Mouse (Mus musculus) neural tube, embryonic 12.5 days (tissue): ENCODE results near the gene Tom1l2. TPM values are rescaled to one million over a fixed set of nuclear protein-coding genes. Genes with fewer than 3 reads are reported as not detected.

Experiments
- ATAC-seq: fragments of 200-750 bp; cut with Nextera tagmentation; 2 replicates; pipeline ENCODE4 v1.8.0; 2017; ENCODE audit warnings: low read depth, mild to moderate bottlenecking, moderate TSS enrichment, moderate library complexity; ENCODE audit not compliant: low FRiP score
- H3K27ac ChIP-seq: fragments of 300-500 bp; sonication (generic); 2 replicates; pipeline ENCODE4 v1.5.1; 2016
- H3K27me3 ChIP-seq: fragments of 300-500 bp; sonication (generic); replicated peaks from 2 replicates; pipeline ENCODE4 v1.6.1; 2016; ENCODE audit warnings: mild to moderate bottlenecking
- H3K36me3 ChIP-seq: fragments of 300-500 bp; sonication (generic); 2 replicates; pipeline ENCODE4 v1.6.1; 2016; ENCODE audit warnings: mild to moderate bottlenecking
- H3K4me1 ChIP-seq: fragments of 300-500 bp; sonication (generic); 2 replicates; pipeline ENCODE4 v1.6.1; 2016
- H3K4me2 ChIP-seq: fragments of 300-500 bp; sonication (generic); replicated peaks from 2 replicates; pipeline ENCODE4 v1.6.1; 2016; ENCODE audit warnings: mild to moderate bottlenecking
- H3K4me3 ChIP-seq: fragments of 300-500 bp; sonication (generic); 2 replicates; pipeline ENCODE4 v1.5.1; 2016
- H3K9ac ChIP-seq: fragments of 300-500 bp; sonication (generic); 2 replicates; pipeline ENCODE4 v1.6.1; 2016; ENCODE audit warnings: mild to moderate bottlenecking
- H3K9me3 ChIP-seq: fragments of 300-500 bp; sonication (generic); 2 replicates; pipeline ENCODE4 v1.6.1; 2016; ENCODE audit warnings: mild to moderate bottlenecking
- WGBS: fragments of 180-500 bp; shearing (Covaris S2); methylation state at CpG from one replicate; pipeline ENCODE4 v1.1.7; 2016; 5-methylcytosine and 5-hydroxymethylcytosine counted together
- polyA plus RNA-seq: library from polyadenylated mRNA; unstranded; fragments of >200 nt; fragmentation: Nextera tagmentation; extraction: Ambion mirVana; gene quantifications from 2 replicates; pipeline ENCODE4 v1.2.1, GENCODE M21; 2016

Gene Tom1l2
- polyA plus RNA-seq, 1 experiment from 2014 or later: 46.7 TPM

GRCm38 (mm10) chr11:60254308-60254707 lies 98.4 kb downstream of the Tom1l2 start:
- 87% methylated on average over 5 of the region's 5 CpGs for WGBS
- H3K36me3 ChIP-seq: peaks cover 17% of the 10 kb centered on the region
- no peaks in the 10 kb centered on the region for H3K9me3 ChIP-seq
- H3K4me3 ChIP-seq: no peak overlapping the region
- H3K9ac ChIP-seq: no peak overlapping the region
- ATAC-seq: no peak
- H3K4me1 ChIP-seq: peaks cover 15% of the 10 kb centered on the region
- no peak overlapping the region for H3K27ac ChIP-seq
- H3K27me3 ChIP-seq: no peaks in the 10 kb centered on the region
- H3K4me2 ChIP-seq: no peak overlapping the region

GRCm38 (mm10) chr11:60253546-60253945 lies 99.2 kb downstream of the Tom1l2 start:
- ATAC-seq: no peak
- no peak overlapping the region for H3K9ac ChIP-seq
- no peak overlapping the region for H3K27ac ChIP-seq
- peaks cover 11% of the 10 kb centered on the region for H3K36me3 ChIP-seq
- no peaks in the 10 kb centered on the region for H3K9me3 ChIP-seq
- WGBS: 92% methylated on average over 2 of the region's 2 CpGs
- H3K4me2 ChIP-seq: no peak overlapping the region
- H3K4me1 ChIP-seq: peaks cover 19% of the 10 kb centered on the region
- no peak overlapping the region for H3K4me3 ChIP-seq
- H3K27me3 ChIP-seq: no peaks in the 10 kb centered on the region

- Histone ChIP-seq H3K4me1 (peaks cover 14% of the 10 kb centered on the region), H3K4me3 (no peak overlapping the region), H3K9ac (no peak overlapping the region), H3K36me3 (peaks cover 4% of the 10 kb centered on the region; the same call in 1 of the 2 replicates), H3K27ac (no peak overlapping the region), H3K4me2 (no peak overlapping the region), H3K9me3 (no peaks in the 10 kb centered on the region), H3K27me3 (no peaks in the 10 kb centered on the region)
- ATAC-seq: no peak
- 59% methylated on average over 6 of the region's 6 CpGs for WGBS
Observed at GRCm38 (mm10) chr11:60250971-60251643, 101.6 kb downstream of the Tom1l2 start.

DNA sequence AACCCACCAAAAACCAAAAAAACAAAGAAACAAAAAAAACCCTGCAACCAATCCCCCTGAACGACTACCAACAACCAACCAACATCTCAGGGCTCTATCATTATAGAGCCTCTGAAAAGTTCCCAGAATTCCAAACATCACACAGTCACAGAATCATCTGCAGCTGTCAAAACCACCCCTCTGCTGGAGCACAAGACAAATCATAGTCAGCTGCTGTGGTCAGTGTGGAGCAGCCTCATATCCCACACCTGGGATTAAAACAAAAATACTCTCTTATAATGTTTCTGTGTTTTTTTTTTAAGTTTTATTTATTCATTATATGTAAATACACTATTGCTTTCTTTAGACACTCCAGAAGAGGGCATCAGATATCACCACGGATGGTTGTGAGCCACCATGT lies 102.8 kb downstream of the Tom1l2 start:
- no peak overlapping the region for H3K4me2 ChIP-seq
- 91% methylated on average over 2 of the region's 2 CpGs for WGBS

GRCm38 (mm10) chr11:60248596-60249404 lies 103.9 kb downstream of the Tom1l2 start:
- Histone ChIP-seq H3K36me3 (peaks cover 2% of the 10 kb centered on the region; the same call in 1 of the 2 replicates), H3K9me3 (no peaks in the 10 kb centered on the region), H3K4me3 (no peak overlapping the region), H3K9ac (no peak overlapping the region), H3K27me3 (no peaks in the 10 kb centered on the region), H3K4me1 (peaks cover 6% of the 10 kb centered on the region; the same call in 1 of the 2 replicates), H3K4me2 (no peak overlapping the region), H3K27ac (no peak overlapping the region)
- ATAC-seq: no peak
- 41% methylated on average over 13 of the region's 13 CpGs for whole genome bisulfite sequencing

More for the DNA sequence above, 102.8 kb downstream of the Tom1l2 start:
- Histone ChIP-seq H3K9ac (no peak overlapping the region), H3K36me3 (peaks cover 5% of the 10 kb centered on the region; the same call in 1 of the 2 replicates), H3K27me3 (no peaks in the 10 kb centered on the region), H3K4me1 (peaks cover 6% of the 10 kb centered on the region; the same call in 1 of the 2 replicates), H3K27ac (no peak overlapping the region), H3K4me3 (no peak overlapping the region), H3K9me3 (no peaks in the 10 kb centered on the region)
- no peak for ATAC-seq

DNA sequence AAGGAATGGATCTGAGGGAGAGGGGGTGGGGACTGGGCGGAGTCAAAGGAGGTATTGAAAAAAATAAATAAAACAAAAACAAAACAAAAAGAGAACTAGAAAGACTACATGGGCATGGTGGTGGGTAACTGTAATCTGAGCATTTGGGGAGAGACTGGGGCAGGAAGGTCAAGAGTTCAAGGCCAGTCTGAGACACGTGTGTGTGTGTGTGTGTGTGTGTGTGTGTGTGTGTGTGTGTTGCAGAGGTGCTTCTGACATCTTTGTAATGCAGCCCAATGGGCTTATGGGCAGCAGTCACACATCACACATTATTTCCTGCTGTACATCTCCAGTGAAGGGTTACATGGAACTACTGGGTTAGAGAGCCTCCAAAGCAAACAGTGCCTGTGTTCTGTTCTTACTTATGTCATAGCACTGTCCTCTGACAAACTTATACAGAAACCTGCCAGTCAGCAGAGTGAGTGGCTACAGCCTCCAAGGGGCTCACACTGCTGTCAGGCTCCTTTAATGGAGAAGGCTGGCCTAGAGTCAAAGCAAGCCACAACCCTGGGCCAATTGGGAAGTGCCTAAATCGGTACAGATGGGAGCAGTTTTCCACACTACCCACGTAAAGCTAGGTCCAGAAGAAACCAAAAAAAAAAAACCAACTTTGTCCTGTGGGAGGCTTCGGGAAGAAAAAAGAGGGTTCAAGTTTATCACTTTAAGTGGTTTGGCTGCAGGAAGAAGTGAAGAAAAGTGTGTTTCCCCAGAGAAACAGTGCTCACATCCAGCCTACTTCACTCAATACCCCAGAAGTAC lies 104.8 kb downstream of the Tom1l2 start:
- Histone ChIP-seq H3K27ac (no peak overlapping the region), H3K9ac (no peak overlapping the region), H3K4me2 (no peak overlapping the region), H3K9me3 (no peaks in the 10 kb centered on the region), H3K4me1 (peaks cover 6% of the 10 kb centered on the region; the same call in 1 of the 2 replicates), H3K27me3 (no peaks in the 10 kb centered on the region), H3K4me3 (no peak overlapping the region), H3K36me3 (peaks cover 2% of the 10 kb centered on the region; the same call in 1 of the 2 replicates)
- ATAC-seq: no peak
- 48% methylated on average over 5 of the region's 5 CpGs for WGBS

GRCm38 (mm10) chr11:60246077-60246476 lies 106.6 kb downstream of the Tom1l2 start:
- Histone ChIP-seq H3K27ac (no peak overlapping the region), H3K4me3 (no peak overlapping the region), H3K9me3 (no peaks in the 10 kb centered on the region), H3K9ac (no peak overlapping the region), H3K27me3 (no peaks in the 10 kb centered on the region), H3K4me1 (peaks cover 6% of the 10 kb centered on the region; the same call in 1 of the 2 replicates), H3K4me2 (no peak overlapping the region), H3K36me3 (peaks cover 14% of the 10 kb centered on the region; the same call in 1 of the 2 replicates)
- ATAC-seq: no peak

GRCm38 (mm10) chr11:60244503-60245143 lies 108.1 kb downstream of the Tom1l2 start:
- Histone ChIP-seq H3K36me3 (peaks cover 25% of the 10 kb centered on the region; the same call in 1 of the 2 replicates), H3K9me3 (no peaks in the 10 kb centered on the region), H3K27me3 (no peaks in the 10 kb centered on the region), H3K4me2 (no peak overlapping the region), H3K4me1 (peaks cover 6% of the 10 kb centered on the region; the same call in 1 of the 2 replicates), H3K4me3 (no peak overlapping the region), H3K9ac (no peak overlapping the region), H3K27ac (no peak overlapping the region)
- ATAC-seq: no peak
- 71% methylated on average over 11 of the region's 11 CpGs for WGBS

GRCm38 (mm10) chr11:60240509-60240908 lies 112.2 kb downstream of the Tom1l2 start:
- no peak for ATAC-seq
- 93% methylated on average over 4 of the region's 4 CpGs for WGBS

DNA sequence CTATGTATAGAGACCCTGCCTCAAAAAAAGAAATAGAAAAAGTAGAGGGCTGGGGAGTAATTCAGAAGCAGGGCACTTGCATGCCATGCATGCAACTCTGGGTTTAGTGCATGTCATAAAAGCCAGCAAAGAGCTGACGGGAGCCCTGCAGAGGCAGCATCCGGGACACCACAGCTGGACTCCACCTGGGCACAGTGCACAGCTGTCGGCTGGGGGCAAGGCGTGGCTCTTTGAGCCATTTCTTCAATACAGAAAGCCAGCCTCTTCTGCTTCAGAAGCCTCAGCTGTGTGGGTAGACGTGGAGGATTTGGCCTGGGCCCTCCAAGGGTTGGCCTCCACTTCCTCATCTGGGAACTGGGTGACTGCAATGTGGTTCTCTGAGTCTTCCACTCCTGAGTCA lies 117.4 kb downstream of the Tom1l2 start:
- Histone ChIP-seq H3K4me3 (no peak overlapping the region), H3K4me1 (peaks cover 12% of the 10 kb centered on the region), H3K27ac (no peak overlapping the region), H3K4me2 (no peak overlapping the region), H3K9me3 (no peaks in the 10 kb centered on the region), H3K9ac (no peak overlapping the region), H3K27me3 (no peaks in the 10 kb centered on the region), H3K36me3 (peaks cover 20% of the 10 kb centered on the region)
- WGBS: 55% methylated on average over 5 of the region's 5 CpGs
- no peak for ATAC-seq

More at GRCm38 (mm10) chr11:60240509-60240908, 112.2 kb downstream of the Tom1l2 start:
- H3K27ac ChIP-seq: no peak overlapping the region
- H3K9ac ChIP-seq: no peak overlapping the region
- no peaks in the 10 kb centered on the region for H3K9me3 ChIP-seq
- no peak overlapping the region for H3K4me3 ChIP-seq
- no peak overlapping the region for H3K4me2 ChIP-seq
- H3K27me3 ChIP-seq: no peaks in the 10 kb centered on the region
- no peaks in the 10 kb centered on the region for H3K4me1 ChIP-seq
- peaks cover 36% of the 10 kb centered on the region for H3K36me3 ChIP-seq

- Histone ChIP-seq H3K4me2 (no peak overlapping the region), H3K4me3 (no peak overlapping the region), H3K9me3 (no peaks in the 10 kb centered on the region), H3K4me1 (peaks cover 12% of the 10 kb centered on the region), H3K27ac (no peak overlapping the region), H3K36me3 (peaks cover 29% of the 10 kb centered on the region), H3K27me3 (no peaks in the 10 kb centered on the region), H3K9ac (0 out of 2 replicates have a peak overlapping the region, but pooled peaks have one; percentile 19)
- WGBS: 65% methylated on average over 8 of the region's 8 CpGs
- no peak for ATAC-seq
Observed at GRCm38 (mm10) chr11:60233235-60233634, 119.5 kb downstream of the Tom1l2 start.
